Mouse (Mus musculus): ENCODE measurements around the gene Xpnpep1. TPM values are rescaled to one million over a fixed set of nuclear protein-coding genes. Genes with fewer than 3 reads are reported as not detected.

The Xpnpep1 gene
- polyA plus RNA-seq, 1 experiment from 2014 or later = 111 TPM

DNA sequence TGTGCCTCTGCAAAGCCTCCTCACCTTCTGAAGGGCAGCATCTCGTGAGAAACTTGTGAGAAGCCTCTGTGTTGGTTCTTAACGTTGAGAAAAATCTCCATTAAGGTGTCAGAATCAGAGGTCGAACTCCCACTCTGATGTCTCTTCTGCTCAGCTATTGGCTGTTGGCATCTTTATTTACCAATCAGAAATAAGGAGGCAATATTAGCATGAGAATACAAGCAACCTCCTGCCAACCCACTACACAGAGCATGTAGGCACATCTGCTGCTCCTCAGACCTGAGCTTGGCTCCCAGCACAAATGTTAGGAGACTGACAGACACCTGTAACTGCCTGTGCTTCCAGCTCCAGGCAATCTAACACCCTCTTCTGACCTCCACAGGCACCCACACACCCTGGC, 22.0 kb upstream of the Xpnpep1 start:
- DNase-seq (ENCODE audit: low spot score) (no peak), ATAC-seq (ENCODE audit: low FRiP score, low TSS enrichment) (no peak)
- TF ChIP-seq CTCF (IDR thresholded peaks at IDR 0.05; ENCODE audit: low read depth) = no peak
- Histone ChIP-seq H3K4me1 (replicated peaks; ENCODE audit: control insufficient read depth, insufficient read depth) (peaks cover 3% of the 10 kb centered on the region; the same call in 1 of the 2 replicates), H3K36me3 (ENCODE audit: control insufficient read depth, insufficient read depth, low read length) (no peaks in the 10 kb centered on the region), H3K27ac (replicated peaks) (no peak overlapping the region), H3K4me2 (replicated peaks; ENCODE audit: low read depth) (no peak overlapping the region), H3K9me3 (ENCODE audit: control insufficient read depth, low read length) (no peaks in the 10 kb centered on the region), H3K27me3 (ENCODE audit: control insufficient read depth, insufficient read depth, low read length) (no peaks in the 10 kb centered on the region), H3K9ac (ENCODE audit: low read length) (no peak overlapping the region), H3K4me3 (ENCODE audit: low read depth, low read length) (no peak overlapping the region)
- WGBS = 41% methylated on average over 3 of the region's 3 CpGs

DNA sequence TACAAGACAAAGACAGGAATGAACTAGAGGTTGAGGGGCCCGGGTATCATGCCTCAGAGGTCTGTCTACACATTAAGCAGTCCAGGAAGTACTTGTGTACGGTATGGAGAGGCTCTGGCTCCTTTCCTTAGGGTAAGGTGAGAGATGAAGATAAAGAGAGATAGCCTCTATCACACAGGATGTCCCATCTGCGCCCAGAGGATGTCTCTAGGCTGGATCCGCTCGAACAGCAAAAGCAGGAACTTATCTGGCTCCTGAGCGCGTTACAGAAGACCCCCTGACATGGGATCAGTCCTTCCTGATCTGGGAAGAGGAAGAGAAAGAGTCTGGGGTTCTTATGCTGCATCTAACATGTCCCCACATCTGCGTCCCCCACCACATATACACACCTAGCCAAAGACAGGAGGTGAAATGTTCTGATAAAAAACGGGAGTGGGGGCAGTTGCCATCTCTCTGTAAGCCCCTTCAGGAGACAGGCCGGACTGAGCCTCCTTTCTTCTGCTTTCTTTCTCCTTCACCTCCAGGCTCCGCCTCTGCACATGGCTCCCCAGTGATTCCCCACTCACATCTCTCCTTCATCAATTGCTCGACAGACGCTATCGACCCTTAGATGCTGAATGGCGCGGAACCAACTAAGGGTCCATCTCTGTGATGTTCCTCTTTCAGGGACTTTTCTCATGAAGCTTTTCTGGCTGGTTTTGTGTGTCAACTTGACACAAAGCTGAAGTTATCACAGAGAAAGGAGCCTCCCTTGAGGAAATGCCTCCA, 19.5 kb upstream of the Xpnpep1 start:
- Histone ChIP-seq H3K36me3 (ENCODE audit: control insufficient read depth, insufficient read depth, low read length) (no peaks in the 10 kb centered on the region), H3K4me3 (ENCODE audit: low read depth, low read length) (no peak overlapping the region), H3K9ac (ENCODE audit: low read length) (no peak overlapping the region), H3K27ac (replicated peaks) (peak overlapping the region; percentile 61), H3K9me3 (ENCODE audit: control insufficient read depth, low read length) (no peaks in the 10 kb centered on the region), H3K4me1 (replicated peaks; ENCODE audit: control insufficient read depth, insufficient read depth) (no peaks in the 10 kb centered on the region), H3K27me3 (ENCODE audit: control insufficient read depth, insufficient read depth, low read length) (no peaks in the 10 kb centered on the region), H3K4me2 (replicated peaks; ENCODE audit: low read depth) (no peak overlapping the region)
- ATAC-seq (ENCODE audit: low FRiP score, low TSS enrichment) (no peak), DNase-seq (ENCODE audit: low spot score) (no peak)
- no peak for TF ChIP-seq EP300 (optimal IDR thresholded peaks at IDR 0.05)
- TF ChIP-seq CTCF (IDR thresholded peaks at IDR 0.05; ENCODE audit: low read depth) = no peak
- 88% methylated on average over 16 of the region's 16 CpGs for WGBS

DNA sequence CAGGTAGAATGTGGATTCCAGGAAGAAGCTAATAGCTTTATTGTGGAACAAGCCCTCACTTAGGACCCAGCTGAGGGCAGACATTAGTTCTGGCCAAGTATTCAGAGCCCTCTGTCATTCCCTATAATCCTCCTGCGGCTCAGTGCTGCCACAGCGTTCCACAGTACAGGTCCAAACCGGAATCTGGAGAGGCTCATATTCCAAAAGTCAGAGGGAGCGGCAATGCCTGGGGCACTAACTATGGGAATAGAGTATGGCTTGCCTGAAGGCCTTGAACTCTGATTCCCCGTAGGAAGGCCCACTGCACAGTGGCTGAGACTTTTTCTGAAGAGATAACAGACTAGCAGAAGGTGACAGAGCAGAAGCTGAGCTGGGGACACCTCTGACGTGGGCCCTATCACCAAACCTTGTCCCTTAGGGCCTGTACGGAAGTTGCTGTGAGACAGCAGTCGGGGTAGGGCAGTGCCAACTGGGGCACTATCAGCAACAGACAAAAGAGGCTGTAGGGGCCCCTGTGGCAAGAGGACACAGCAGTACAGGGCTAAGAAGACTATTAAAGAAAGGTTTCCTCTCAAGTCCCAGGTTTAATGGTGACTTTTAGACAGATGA, 18.8 kb upstream of the Xpnpep1 start:
- H3K4me1 ChIP-seq (replicated peaks; ENCODE audit: control insufficient read depth, insufficient read depth) = no peaks in the 10 kb centered on the region
- no peak overlapping the region for H3K4me3 ChIP-seq (ENCODE audit: low read depth, low read length)
- 62% methylated on average over 8 of the region's 8 CpGs for WGBS
- no peak for DNase-seq (ENCODE audit: low spot score)
- TF ChIP-seq EP300 (optimal IDR thresholded peaks at IDR 0.05) (no peak), CTCF (IDR thresholded peaks at IDR 0.05; ENCODE audit: low read depth) (0 out of 2 replicates have a peak, but pooled peaks have one; percentile 8)
- H3K9me3 ChIP-seq (ENCODE audit: control insufficient read depth, low read length) = no peaks in the 10 kb centered on the region
- no peak overlapping the region for H3K4me2 ChIP-seq (replicated peaks; ENCODE audit: low read depth)
- no peak overlapping the region for H3K9ac ChIP-seq (ENCODE audit: low read length)
- no peaks in the 10 kb centered on the region for H3K27me3 ChIP-seq (ENCODE audit: control insufficient read depth, insufficient read depth, low read length)
- H3K36me3 ChIP-seq (ENCODE audit: control insufficient read depth, insufficient read depth, low read length) = no peaks in the 10 kb centered on the region
- peak overlapping the region; percentile 61 for H3K27ac ChIP-seq (replicated peaks)
- peak; percentile 59; the same call in 1 of the 2 replicates for ATAC-seq (ENCODE audit: low FRiP score, low TSS enrichment)

DNA sequence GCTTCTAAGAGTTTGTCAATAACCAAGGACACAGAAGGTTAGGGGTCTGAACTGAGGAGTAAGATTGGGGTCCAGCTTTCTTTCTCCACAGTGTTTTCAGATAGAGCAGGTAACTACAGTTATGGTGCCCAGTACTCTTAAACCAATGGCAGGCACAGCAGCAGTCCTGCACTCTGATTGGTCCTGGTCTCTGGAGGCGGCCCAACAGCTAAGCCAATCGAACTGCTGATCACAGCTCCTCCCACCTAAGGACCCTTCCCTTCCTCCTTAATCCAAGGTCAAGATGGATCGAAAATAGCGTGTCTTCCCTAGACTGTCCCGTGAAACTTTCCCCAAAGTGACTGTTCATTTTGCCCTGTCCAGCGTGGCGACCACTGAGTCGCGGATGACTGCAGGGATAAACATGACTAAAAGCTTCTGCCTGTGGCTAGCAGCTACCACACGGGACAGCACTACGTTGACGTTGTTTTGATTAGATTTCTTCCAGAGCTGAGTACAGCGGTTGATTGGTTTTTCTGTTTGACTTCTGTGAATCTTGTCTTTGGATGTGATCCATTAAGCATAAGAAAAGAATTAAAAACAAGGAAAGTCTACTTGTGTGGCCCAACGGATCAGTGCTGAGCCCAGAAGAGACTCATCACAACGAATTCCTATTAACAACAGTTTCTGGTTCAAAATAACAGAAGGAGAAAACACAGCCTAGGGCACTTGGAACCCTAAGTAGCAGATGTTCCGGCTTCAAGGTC, 18.1 kb upstream of the Xpnpep1 start:
- H3K27ac ChIP-seq (replicated peaks) = peak overlapping the region; percentile 61
- TF ChIP-seq EP300 (optimal IDR thresholded peaks at IDR 0.05) = no peak
- TF ChIP-seq CTCF (IDR thresholded peaks at IDR 0.05; ENCODE audit: low read depth) = no peak
- H3K4me2 ChIP-seq (replicated peaks; ENCODE audit: low read depth) = no peak overlapping the region
- no peaks in the 10 kb centered on the region for H3K4me1 ChIP-seq (replicated peaks; ENCODE audit: control insufficient read depth, insufficient read depth)
- H3K9ac ChIP-seq (ENCODE audit: low read length) = no peak overlapping the region
- H3K9me3 ChIP-seq (ENCODE audit: control insufficient read depth, low read length) = no peaks in the 10 kb centered on the region
- DNase-seq (ENCODE audit: low spot score) = no peak
- 64% methylated on average over 16 of the region's 16 CpGs for WGBS
- no peaks in the 10 kb centered on the region for H3K27me3 ChIP-seq (ENCODE audit: control insufficient read depth, insufficient read depth, low read length)
- no peaks in the 10 kb centered on the region for H3K36me3 ChIP-seq (ENCODE audit: control insufficient read depth, insufficient read depth, low read length)
- peak; percentile 47; the same call in 1 of the 2 replicates for ATAC-seq (ENCODE audit: low FRiP score, low TSS enrichment)
- H3K4me3 ChIP-seq (ENCODE audit: low read depth, low read length) = no peak overlapping the region

DNA sequence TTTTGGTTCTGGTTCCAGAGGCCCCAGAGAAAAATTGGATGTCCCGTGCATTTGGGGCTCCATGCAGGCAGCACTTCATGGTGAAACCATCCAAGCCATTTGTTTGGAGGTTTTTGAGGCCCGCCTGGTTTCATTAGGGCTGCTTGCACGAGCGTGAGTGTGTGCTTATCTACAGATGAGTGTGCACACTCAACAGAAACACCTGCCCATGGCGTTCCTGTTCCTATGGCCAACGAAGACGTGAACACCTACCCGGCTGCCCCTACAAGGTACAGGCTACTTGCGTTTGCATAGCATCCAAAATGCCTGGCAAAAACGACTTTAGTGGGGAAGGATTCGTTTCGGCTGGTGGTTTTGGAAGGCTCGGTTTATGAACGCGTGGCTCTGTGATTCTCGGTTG, 13.3 kb upstream of the Xpnpep1 start:
- no peak overlapping the region for H3K4me2 ChIP-seq (replicated peaks; ENCODE audit: low read depth)
- TF ChIP-seq EP300 (optimal IDR thresholded peaks at IDR 0.05) (no peak), CTCF (IDR thresholded peaks at IDR 0.05; ENCODE audit: low read depth) (no peak)
- H3K4me3 ChIP-seq (ENCODE audit: low read depth, low read length) = no peak overlapping the region

More for the DNA sequence above, 13.3 kb upstream of the Xpnpep1 start:
- 89% methylated on average over 16 of the region's 16 CpGs for WGBS
- Histone ChIP-seq H3K27ac (replicated peaks) (no peak overlapping the region), H3K9ac (ENCODE audit: low read length) (no peak overlapping the region), H3K9me3 (ENCODE audit: control insufficient read depth, low read length) (no peaks in the 10 kb centered on the region), H3K27me3 (ENCODE audit: control insufficient read depth, insufficient read depth, low read length) (no peaks in the 10 kb centered on the region), H3K36me3 (ENCODE audit: control insufficient read depth, insufficient read depth, low read length) (no peaks in the 10 kb centered on the region), H3K4me1 (replicated peaks; ENCODE audit: control insufficient read depth, insufficient read depth) (0 out of 2 replicates have a peak, but pooled peaks cover 2% of the 10 kb centered on the region)
- ATAC-seq (ENCODE audit: low FRiP score, low TSS enrichment) = no peak
- no peak for DNase-seq (ENCODE audit: low spot score)

Data from stomach, postnatal 0 days (tissue).